Mouse (Mus musculus): ENCODE data around the gene Hyal3. TPM values are rescaled to one million over a fixed set of nuclear protein-coding genes. Genes with fewer than 3 reads are reported as not detected.

Gene Hyal3
- total RNA-seq, 2 experiments from 2014 or later: 1.3 to 1.8 TPM

DNA sequence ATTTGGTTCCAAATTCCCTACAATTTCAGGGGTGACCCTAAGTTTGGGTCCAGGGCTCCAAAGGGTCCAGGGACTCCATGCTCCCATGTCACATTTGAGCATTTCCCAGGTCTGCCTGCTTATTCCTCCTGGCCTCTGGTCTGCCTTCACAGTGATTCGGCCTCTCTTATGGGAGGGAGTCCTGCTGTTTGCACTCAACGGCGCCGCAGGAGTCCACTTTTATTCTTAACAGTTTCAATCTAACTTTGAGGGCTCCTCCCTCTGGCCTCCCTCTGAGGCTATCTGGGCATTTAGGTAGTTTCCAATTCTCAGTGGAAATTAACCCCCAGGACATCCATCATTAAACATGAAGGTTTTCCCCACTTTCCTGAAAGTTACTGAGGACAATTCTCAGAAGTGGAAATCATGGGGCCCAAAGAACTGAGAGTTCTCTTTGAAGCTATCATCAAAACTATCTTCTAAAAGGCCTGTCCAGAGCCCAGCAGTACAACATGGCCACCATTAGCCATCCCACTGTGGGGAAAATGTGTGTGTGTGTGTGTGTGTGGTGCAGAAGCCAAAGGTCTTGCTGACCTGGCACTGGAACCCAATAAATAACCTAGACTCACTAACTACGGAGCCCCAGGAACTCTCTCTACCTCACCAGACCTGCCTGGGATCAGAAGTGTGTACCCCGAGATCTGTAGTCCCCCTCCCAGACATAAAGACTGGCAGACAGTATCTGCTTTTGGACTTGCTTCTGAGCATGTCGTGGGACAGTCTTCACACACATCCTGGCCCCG lies 13.9 kb downstream of the Hyal3 start:
- no peak for DNase-seq

DNA sequence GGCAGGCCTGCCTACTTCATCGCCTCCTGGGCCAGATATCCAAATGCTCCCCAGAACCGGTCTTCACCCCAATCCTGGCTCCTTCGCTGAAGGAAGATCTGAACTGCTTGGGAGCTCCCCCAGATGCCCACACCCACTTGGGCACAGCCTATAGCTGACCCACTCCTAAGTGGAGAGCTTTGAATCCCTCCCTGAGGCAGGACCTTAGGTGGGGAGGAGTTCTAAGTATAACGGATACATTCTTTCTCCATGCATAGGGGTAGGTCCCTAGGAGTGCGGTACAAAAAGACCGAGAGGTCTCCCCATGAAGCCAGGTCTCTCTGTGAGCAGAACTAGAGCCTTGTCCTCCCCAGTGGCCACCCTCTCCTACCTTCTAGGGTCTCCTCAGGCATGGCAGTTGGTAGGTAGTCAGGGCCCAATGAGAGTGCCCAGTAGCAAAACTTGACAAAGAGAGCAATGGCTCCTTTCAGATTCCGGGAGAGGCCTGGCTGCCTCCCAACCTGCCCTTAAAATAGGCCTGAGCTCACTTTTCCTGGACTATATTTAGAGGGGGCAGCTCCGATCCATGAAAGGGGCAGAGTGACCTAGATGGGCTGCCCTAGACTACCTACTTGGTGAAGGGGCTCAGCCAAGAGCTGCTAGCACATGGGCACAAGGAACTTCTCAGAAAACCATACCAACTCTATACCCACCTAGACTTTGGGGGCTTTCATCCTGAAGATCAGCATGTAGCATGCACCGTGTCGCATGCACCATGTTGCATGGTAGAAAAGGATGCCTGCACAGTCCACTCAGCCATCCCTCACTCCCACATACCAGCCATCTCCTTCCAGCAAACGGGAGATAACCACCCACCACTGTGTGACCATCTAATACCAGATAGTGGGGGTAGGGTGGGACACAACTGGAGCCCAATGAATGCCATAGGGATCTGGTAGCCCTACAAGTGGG lies 16.3 kb downstream of the Hyal3 start:
- DNase-seq: no peak

DNA sequence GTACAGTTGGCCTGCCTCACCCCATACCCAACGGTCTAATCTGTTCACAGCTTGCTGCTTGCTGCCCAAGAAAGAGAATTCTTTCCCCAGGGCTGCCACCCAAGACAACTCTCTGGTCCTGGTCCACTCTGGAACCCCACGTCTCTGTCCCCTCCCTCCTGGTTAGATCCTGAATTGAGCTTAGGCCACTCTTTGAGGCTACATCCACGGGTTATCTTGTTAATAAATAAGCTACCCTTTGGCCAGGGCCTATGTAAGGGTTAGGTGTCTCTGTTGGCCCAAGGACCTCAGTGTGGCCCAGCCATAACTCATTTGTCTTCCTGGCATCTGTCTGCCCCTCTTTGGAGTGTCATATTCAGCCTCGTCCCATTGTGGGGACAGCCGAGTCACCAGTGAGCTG lies 17.8 kb downstream of the Hyal3 start:
- DNase-seq: no peak

DNA sequence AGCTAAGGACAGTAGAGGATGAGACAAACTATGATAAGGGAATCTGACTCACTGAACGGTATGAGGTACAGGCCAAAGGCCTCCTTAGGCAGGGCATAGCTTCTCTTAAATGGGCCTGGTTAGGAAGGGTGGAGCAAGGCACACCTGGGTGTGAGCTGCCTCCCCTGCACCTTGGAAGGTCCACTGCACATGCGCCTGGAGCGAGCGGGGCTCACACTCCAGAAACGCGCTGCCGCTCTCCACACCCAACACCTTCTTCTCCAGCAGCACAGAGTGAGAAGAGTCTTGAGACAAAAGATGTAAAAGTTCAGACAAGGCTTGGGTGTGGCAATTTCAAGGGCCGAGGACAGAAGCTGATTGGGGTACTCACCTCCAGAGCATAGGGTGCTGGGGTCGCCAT lies 18.8 kb downstream of the Hyal3 start:
- DNase-seq: no peak

DNA sequence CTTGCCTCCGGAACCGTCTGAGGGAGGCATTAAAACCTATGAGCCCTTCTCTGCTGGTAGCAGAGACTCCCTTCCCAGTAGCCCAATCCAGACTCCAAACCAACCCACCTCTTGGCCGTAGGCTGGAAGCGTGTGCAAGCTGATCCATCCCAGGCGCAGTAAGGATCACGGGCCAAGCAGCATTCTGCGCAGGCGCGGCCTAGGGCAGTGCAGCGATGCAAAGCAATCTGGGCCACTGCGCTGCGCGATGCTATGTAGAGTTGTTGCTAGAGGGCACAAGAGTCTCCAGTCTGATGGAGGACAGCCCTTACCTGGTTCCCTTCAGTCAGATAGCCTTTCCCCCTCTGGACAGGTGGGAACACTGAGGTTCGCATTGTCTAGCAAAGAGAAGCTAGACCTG lies 19.2 kb downstream of the Hyal3 start:
- DNase-seq: no peak

DNA sequence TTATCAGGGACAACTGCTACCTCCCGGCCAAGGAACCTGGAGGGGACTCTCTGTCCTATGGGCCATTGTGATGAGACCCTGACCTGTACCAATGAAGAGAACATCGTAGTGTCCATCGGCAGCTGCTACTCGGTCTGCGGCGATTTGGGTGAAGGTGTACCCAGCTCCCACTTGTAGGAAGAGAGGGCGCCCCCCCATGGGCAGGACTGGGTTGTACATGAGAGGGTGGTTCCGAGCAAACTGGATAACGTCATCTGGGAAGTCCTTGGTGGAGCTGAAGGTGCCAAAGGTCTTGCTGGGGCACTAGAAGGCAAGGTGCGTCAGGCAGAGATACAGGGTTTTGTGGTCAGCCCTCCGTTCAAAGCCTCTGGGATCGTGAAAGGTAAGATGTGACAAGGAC lies 20.1 kb downstream of the Hyal3 start:
- DNase-seq: no peak

DNA sequence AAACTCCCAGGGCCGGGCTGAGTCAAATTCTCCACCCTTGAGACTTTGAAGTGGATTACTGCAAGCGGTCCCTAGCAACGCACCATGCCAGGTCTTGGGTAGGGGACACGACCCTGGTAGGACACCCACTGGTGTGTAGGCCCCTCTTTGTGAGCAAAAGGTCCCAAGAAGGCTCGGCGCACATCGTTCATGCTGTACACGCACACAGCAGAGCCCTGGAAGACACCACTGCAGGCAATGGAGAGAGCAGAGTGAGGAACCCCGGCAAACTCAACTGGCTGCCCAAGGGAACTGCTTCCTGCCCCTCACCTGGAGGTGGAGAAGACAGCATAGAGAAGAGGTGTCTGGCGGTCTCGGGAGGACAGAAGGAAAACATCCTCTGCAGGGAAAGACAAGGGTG lies 20.7 kb downstream of the Hyal3 start:
- no peak for DNase-seq

DNA sequence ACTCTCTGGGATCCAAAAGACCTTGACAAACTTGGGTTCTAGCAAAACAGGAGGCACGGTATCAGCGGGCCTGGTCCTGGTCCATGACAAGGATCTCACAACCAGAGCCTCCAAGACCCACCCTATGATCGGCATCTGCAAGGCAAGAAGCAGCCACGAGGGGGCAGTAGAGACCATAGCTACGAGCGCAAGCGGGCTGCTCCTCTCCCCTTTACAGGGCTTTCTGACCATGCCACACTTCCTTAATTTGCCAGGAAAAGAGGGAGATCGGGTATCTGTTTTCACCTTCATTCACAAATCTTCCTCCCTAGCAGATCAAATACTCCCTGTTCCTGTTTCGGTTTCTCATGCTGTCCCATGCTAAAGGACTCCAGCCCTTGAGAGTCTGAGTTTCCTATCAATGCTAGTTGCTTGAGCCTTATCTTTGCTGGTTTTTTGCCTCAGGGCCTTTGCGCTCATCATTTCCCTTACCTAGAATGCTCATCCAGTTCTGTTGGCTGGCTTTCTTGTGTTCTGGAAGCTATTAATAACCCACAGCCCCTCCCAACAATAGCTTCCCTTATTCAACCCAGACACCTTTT lies 21.5 kb downstream of the Hyal3 start:
- peak; percentile 86 to 90 for DNase-seq

DNA sequence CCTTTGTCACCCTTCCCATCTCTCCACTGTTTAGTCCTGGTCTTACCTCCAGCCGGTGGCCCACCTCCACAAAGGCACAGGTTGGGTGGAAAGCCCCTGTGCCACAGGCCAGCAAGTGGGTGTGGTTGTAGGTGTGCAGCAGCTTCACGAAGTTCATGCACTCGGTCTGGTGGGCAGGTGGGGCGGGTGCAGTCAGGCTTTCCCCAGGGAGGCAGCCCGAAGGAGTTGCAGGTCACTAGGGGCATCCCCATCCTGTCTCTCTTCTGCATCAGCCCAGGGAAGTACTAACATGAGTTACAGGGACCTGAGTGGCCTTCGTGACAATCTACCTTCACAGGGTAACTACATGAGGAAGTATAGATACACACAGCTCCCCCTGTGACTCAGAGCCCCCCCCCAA lies 22.6 kb downstream of the Hyal3 start:
- no peak for DNase-seq

DNA sequence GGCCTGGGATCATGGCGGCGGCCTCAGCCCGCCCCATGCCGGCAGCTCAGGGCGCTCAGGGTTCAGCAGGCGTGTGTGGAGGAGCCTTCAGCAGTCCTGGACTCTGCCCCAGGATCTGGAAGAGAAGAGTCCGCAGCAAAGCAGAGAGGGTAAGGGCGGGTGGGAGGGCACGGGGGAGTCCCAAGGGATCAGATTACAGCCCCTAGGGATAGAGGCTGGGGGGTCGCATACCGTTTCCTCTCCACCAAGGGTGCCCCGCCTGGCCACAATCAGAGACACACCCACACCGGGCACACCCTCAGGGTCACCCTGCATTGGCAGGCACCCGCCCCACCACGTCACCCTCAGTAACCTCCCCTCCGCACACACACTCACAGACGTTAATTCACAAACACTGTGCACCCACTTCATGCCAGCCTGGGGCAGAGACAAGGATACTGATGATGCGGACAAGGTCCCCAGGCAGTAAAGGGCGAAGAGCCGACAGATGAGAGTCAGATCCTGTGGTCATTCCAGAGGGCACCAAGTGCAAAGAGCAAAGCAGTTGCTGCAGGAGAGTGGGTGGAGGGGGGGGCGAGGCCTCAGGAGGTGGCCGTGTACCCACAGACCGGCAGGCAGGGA lies 24.5 kb downstream of the Hyal3 start:
- DNase-seq: no peak

DNA sequence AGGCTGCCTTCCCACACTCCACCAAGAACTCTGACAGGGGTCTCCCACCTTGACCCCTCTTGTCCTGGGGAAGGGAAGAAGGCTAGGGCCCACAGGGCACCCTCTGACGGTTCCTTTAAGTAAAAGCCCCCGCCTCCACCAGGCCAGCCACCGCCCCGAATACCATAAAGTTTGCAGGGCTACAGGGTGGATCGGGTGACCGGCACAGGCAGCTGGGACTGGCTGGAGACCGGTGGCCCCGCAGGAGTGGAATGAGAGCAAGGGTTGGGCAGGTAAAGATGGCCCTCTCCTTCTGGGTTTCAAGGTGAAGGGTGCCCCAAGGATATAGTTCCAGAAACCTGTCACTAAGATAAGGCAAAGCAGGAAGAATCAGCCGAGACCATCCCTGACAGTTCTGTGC lies 26.0 kb downstream of the Hyal3 start:
- no peak for DNase-seq

DNA sequence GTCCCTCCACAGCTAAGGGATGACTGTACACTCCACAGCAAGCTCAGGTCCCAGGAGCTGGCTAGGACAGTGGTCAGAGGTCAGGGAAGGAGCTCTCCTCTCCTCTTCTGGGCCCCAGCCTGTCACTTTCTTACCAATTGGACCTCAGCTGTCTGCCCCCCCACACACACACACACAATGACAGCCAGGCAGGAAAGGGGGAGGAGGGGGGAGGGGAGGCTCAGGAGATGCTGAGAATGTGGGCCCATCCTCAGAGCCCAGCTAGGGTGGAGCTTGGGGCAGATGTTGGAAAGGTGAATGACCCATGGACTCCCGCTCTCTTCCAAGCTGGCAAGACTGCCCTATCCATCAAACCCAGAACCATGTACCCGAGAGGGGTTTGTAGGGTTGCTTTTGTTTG lies 26.4 kb downstream of the Hyal3 start:
- no peak for DNase-seq

DNA sequence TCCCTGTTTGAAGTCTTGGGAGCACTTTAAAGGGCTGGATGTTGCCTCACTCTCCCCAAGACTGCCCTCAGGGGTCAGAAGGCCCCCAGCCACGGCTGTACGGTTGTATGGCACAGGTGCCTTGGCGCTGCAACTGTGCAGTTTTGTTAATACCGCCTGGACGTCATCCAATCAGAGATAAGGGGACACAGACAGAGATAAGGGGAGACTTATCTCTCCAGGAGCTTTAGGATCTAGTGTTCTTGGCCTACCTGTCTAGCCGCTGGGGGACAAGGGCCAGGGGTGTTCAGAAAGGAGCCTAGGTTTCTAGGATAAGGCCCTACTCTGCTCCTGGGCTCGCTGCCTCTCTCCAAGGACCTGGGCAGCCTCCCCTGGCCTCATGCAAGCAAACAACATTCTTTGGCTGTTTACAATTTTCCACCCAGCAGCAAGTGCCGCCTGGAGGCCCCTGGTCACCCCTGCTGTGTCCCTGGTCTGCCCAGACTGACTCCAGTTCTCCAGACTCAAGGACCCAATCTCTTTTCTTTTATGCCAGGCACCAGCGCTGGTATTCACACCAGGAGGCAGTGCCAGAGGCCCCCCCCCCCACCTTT lies 27.1 kb downstream of the Hyal3 start:
- no peak for DNase-seq

DNA sequence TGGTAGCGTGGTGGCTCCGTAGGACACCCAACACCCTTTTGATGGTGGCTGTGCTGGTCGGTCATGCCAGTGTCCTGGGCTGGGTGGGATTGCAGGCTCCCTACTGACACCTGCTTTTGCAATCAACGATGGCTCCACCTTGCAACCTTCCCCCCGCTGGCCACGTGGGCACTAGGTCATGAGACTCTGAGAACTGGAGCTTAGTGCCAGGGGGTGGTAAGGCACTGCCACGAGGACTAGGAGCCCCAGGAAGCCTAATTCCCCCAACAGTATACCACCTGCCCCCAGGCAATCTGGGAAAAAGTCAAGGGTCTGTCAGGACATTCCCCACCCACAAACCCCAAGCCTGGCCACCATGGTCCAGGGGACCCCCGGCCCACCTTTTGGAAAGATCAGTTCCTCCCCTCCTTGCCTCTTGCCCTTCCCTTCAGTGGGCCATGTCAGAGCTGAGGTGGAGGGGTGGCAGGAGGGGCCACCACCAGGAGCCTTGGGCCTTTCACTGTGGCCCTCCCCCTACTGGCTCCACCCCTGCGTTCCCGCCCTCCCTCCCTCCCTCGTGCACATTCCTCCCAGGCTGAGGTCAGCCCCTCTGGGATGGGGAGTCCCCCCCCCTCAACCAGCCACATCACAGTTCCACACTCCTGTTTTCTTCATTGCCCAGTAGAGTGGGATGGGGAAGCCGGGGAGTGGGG lies 28.3 kb downstream of the Hyal3 start, which contains the start of gene Sema3b:
TSS of gene Sema3b (minus strand) at position 489 of the 692 bp plus-strand sequence.
- no peak for DNase-seq

DNA sequence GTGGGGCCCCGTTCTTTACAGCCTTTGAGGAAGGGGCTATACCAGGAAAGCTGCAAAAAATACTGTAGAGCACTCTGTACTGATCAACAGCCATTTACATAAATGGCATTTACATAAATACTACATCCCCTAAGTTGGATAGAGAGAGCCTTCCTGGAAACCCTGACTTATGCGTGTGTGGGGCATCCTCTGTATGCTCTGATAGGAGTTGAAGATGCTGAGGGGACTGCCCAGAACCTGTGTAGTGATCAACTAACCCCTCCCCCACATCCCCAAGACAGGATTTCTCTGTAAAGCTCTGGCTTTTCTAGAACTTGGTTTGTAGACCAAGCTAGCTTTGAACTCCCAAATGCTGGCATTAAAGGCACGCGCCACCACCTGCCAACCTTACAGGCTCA lies 28.8 kb downstream of the Hyal3 start:
- no peak for DNase-seq

DNA sequence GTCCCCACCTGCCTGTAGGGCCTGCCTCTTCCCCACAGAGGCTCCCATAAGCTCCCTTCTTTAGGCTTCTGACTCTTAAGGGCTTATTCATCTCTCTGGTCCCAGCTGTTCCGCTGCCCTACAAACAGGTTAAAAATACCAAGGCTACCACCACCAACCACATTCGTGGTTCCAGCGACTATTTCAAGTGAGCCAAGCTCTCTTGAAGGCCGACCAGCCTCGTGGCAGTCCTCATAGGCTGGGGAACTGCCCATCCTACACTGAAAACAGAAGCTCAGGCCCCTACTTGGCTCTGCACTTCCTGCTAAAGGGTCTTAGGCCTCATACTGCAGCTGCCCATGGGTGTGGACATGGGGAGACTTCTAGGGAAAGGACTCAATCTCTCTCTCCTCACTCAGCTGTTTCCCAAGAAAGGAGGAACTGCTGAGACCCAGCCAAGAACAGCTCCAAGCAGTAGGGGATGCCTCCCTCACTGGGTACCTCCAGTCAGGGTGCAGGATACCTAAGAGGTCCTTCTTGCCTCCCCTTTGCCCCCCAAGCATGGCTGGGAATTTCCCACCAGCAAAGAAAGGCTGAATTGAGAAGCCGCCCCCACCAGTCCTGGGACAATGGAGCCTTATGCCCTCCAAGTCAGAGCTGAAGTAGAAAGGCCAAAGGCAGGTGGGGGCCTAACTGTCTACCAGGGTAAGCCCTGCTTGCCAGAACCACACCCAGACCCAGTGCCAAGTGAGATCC lies 31.0 kb downstream of the Hyal3 start:
- no peak for DNase-seq

DNA sequence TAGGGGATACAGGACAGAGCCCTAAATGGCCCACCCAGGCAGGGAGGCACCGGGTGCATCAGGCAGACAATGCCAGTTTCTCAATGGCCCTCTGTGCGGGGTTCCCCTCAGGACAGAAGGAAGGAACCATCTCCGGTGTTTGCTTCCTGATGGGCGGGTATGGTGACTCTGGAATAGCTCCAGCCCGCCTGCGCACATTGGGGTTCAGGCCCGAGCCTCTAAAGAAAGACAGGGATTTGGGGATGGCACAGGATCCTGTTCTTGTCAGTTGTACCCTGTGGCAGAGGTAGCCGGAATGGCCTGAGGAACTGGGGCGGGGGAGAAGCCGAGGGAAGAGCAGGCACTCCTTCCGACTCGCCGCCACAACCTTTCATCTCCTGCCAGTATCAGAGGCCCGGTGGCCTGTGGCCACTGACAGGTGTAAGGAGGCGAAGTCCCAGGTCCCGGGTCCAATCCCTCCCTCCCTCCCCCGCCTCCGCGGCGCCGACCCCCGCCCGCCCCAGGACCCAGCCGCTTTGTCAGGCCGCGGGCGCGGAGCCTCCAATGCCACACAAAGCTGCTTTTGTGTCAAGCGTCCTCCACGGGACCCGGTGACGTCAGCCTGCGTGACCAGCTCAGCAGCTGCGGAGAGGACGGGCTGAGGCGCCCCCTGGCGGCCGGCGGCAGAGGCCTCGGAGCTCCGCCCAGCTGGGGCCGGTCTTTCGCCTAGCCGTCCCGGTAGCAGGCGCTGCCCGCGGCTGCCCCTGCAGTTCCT lies 31.8 kb downstream of the Hyal3 start:
- peak; percentile 98 to 99 for DNase-seq

DNA sequence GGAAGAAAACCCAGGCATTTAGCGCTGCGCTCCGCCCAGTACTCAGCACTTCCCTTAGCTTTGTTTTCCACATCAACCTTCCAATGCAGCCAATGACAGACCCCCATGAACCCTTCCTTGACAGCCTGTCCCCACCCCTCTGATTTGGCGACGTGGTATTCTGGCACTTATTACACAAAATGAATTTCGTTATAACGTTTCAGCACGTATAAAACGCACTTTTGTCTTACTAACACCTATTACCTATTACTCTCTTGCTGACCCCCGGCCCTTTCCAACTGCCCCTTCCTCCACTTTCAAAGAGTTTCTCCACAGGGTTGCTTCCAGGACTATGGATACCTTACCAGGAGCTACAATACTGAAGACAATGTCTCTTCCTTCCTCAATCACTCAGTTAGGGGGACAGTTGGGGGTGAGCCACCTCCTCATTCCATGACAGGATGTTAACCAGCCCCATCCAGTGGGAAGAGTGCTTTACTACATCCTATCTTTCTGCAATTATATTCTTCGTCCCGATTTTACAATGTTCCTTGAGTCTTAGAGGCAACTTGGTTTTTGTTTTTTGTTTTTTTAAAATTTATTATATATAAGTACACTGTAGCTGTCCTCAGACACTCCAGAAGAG lies 32.4 kb downstream of the Hyal3 start:
- no peak for DNase-seq

DNA sequence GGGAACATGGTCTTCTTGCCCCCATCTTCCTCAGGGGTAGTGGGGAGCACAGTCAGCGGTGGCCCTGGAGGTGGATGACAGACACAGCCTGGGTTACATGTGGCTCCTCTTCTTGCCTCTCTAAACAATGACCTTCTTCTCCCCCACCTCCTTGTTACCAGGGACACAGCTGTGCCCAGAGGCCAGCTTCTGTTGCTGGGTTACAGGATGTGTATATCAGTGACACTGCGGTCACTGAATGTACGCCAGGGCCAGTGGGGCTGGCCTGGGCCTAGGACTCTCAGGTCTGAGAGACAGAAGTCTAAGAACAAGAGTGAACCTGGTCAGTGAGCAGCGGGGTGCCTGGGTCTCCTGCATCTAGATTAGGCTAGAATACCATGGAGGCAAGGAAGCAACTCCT lies 34.4 kb downstream of the Hyal3 start:
- DNase-seq: no peak

DNA sequence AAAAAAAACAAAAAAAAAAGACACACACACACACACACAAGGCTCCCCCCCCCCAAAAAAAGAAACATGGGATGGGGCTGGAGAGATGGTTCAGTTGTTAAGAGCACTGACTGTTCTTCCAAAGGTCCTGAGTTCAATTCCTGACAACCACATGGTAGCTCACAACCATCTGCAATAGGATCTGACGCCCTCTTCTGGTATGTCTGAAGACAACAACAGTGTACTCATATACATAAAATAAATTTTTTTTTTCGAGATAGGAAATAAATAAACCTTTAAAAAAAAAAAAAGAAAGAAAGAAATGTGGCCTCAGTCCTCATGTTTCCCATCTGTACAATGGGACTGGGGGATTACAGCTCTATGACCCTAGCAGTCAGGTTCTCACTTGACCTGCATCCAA lies 36.8 kb downstream of the Hyal3 start:
- no peak for DNase-seq
